Mouse (Mus musculus): Measurements from ENCODE around the gene Ncln. TPM values are rescaled to one million over a fixed set of nuclear protein-coding genes. Genes with fewer than 3 reads are reported as not detected.

Gene Ncln
- polyA plus RNA-seq, 1 experiment from 2014 or later = 57.1 TPM

Small RNAs within 50 kb of the gene (microRNA-seq; reads per million reads assigned to microRNA genes)
- gene Gm25595 = not detected

Other genes with a start within 250 kb of the Ncln start
- gene Matk, start 243.5 kb downstream of the Ncln start, polyA plus RNA-seq (2015; fragmentation: Nextera tagmentation; extraction: Ambion mirVana) = 7.2 and 8.8 TPM in 2 replicates
- 138 and 148 TPM in 2 replicates for gene Mrpl54, start 229.5 kb downstream of the Ncln start, polyA plus RNA-seq (2015; fragmentation: Nextera tagmentation; extraction: Ambion mirVana)
- 27.9 and 30.8 TPM in 2 replicates for gene Apba3, start 229.4 kb downstream of the Ncln start, polyA plus RNA-seq (2015; fragmentation: Nextera tagmentation; extraction: Ambion mirVana)
- gene Tjp3, start 204.8 kb downstream of the Ncln start, polyA plus RNA-seq (2015; fragmentation: Nextera tagmentation; extraction: Ambion mirVana) = 4.9 and 5.5 TPM in 2 replicates
- 92.8 and 99.6 TPM in 2 replicates for gene Pip5k1c, start 203.4 kb downstream of the Ncln start, polyA plus RNA-seq (2015; fragmentation: Nextera tagmentation; extraction: Ambion mirVana)
- 35.5 and 35.8 TPM in 2 replicates for gene Cactin, start 175.3 kb downstream of the Ncln start, polyA plus RNA-seq (2015; fragmentation: Nextera tagmentation; extraction: Ambion mirVana)
- 4.7 and 4.9 TPM in 2 replicates for gene Tbxa2r, start 167.7 kb downstream of the Ncln start, polyA plus RNA-seq (2015; fragmentation: Nextera tagmentation; extraction: Ambion mirVana)
- not detected in 2 replicates for gene Gipc3, start 153.1 kb downstream of the Ncln start, polyA plus RNA-seq (2015; fragmentation: Nextera tagmentation; extraction: Ambion mirVana)
- gene Hmg20b, start 145.9 kb downstream of the Ncln start, polyA plus RNA-seq (2015; fragmentation: Nextera tagmentation; extraction: Ambion mirVana) = 46.5 and 49.8 TPM in 2 replicates
- gene Mfsd12, start 138.9 kb downstream of the Ncln start, polyA plus RNA-seq (2015; fragmentation: Nextera tagmentation; extraction: Ambion mirVana) = 8.8 and 10.1 TPM in 2 replicates
- gene 4930404N11Rik, start 130.6 kb downstream of the Ncln start, polyA plus RNA-seq (2015; fragmentation: Nextera tagmentation; extraction: Ambion mirVana) = 0.44 and 0.70 TPM in 2 replicates
- 127 and 133 TPM in 2 replicates for gene Fzr1, start 117.9 kb downstream of the Ncln start, polyA plus RNA-seq (2015; fragmentation: Nextera tagmentation; extraction: Ambion mirVana)
- gene Dohh, start 112.0 kb downstream of the Ncln start, polyA plus RNA-seq (2015; fragmentation: Nextera tagmentation; extraction: Ambion mirVana) = 73.5 TPM in 2 replicates
- gene Gm48551, start 111.9 kb downstream of the Ncln start, polyA plus RNA-seq (2015; fragmentation: Nextera tagmentation; extraction: Ambion mirVana) = 6.9 and 7.2 TPM in 2 replicates
- gene Gm48552, start 107.4 kb downstream of the Ncln start, polyA plus RNA-seq (2015; fragmentation: Nextera tagmentation; extraction: Ambion mirVana) = 1.2 and 2.1 TPM in 2 replicates
- gene Smim24, start 103.3 kb downstream of the Ncln start, polyA plus RNA-seq (2015; fragmentation: Nextera tagmentation; extraction: Ambion mirVana) = 1.4 and 1.9 TPM in 2 replicates
- gene Nfic, start 40.8 kb downstream of the Ncln start, polyA plus RNA-seq (2015; fragmentation: Nextera tagmentation; extraction: Ambion mirVana) = 13.1 and 15.2 TPM in 2 replicates
- gene Celf5, start 13.7 kb downstream of the Ncln start, polyA plus RNA-seq (2015; fragmentation: Nextera tagmentation; extraction: Ambion mirVana) = 75.5 and 79.4 TPM in 2 replicates
- 0.64 and 0.77 TPM in 2 replicates for gene S1pr4, start 3.7 kb upstream of the Ncln start, polyA plus RNA-seq (2015; fragmentation: Nextera tagmentation; extraction: Ambion mirVana)
- gene Gna15, start 27.8 kb upstream of the Ncln start, polyA plus RNA-seq (2015; fragmentation: Nextera tagmentation; extraction: Ambion mirVana) = 0.94 and 1.0 TPM in 2 replicates
- gene Gna11, start 48.8 kb upstream of the Ncln start, polyA plus RNA-seq (2015; fragmentation: Nextera tagmentation; extraction: Ambion mirVana) = 74.5 and 77.1 TPM in 2 replicates
- 451 and 572 TPM in 2 replicates for gene Aes, start 63.1 kb upstream of the Ncln start, polyA plus RNA-seq (2015; fragmentation: Nextera tagmentation; extraction: Ambion mirVana)
- gene Tle2, start 78.2 kb upstream of the Ncln start, polyA plus RNA-seq (2015; fragmentation: Nextera tagmentation; extraction: Ambion mirVana) = 23.6 and 26.2 TPM in 2 replicates
- 2.8 and 4.4 TPM in 2 replicates for gene Tle6, start 104.7 kb upstream of the Ncln start, polyA plus RNA-seq (2015; fragmentation: Nextera tagmentation; extraction: Ambion mirVana)
- gene BC025920, start 109.9 kb upstream of the Ncln start, polyA plus RNA-seq (2015; fragmentation: Nextera tagmentation; extraction: Ambion mirVana) = 2.9 and 3.0 TPM in 2 replicates
- gene Sirt6, start 131.4 kb upstream of the Ncln start, polyA plus RNA-seq (2015; fragmentation: Nextera tagmentation; extraction: Ambion mirVana) = 64.7 and 67.4 TPM in 2 replicates
- 8.5 and 9.3 TPM in 2 replicates for gene Ankrd24, start 132.1 kb upstream of the Ncln start, polyA plus RNA-seq (2015; fragmentation: Nextera tagmentation; extraction: Ambion mirVana)
- 6.7 and 6.9 TPM in 2 replicates for gene Gm10778, start 152.7 kb upstream of the Ncln start, polyA plus RNA-seq (2015; fragmentation: Nextera tagmentation; extraction: Ambion mirVana)
- 22.7 TPM in 2 replicates for gene Zfp433, start 208.4 kb upstream of the Ncln start, polyA plus RNA-seq (2015; fragmentation: Nextera tagmentation; extraction: Ambion mirVana)